Mouse (Mus musculus) lung, postnatal 0 days (tissue): ENCODE data around the gene Elovl3.

Experiments
- CTCF ChIP-seq: IDR thresholded peaks from 2 replicates; pipeline ENCODE4 v1.5.1; 2016; ENCODE audit warnings: antibody characterized with exemption, mild to moderate bottlenecking
- EP300 ChIP-seq: IDR thresholded peaks from 2 replicates; pipeline ENCODE4 v1.6.1; 2016; ENCODE audit warnings: antibody characterized with exemption, mild to moderate bottlenecking, control low read depth

DNA sequence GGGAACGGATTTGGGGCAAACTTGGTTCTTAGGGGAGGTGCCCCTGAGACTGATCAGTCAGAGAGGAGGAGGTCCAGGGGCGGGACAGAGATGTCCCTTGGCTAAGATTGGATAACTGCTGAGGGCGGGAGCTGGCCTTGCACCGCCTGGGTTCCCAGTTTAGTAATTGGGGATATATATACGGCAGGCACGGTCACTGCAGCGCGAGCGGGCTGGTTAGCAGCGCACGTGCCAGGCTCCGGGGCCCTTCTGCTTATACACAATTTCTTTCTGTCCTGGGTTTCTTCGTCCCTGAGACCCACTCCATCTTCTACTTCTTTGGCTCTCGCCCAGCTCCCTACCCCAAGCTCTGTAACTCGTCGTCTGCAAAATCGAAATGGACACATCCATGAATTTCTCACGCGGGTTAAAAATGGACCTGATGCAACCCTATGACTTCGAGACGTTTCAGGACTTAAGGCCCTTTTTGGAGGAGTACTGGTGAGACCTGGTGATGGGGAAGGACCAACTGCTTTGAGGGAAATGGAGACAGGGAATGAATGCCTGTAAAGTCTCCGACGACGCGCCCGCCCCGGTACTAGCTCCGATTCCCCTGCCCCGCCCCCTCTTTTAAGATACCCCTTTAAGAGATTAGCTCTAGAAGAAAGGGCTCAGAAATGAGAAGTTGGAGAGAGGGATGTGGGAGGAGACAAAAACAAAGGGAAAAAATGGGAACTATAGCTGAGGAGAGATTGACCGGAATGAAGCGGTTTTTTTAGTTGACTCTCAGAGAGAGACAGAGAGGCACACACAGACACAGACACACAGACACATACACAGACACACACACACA, at the start of gene Elovl3:
- no peak for TF ChIP-seq CTCF
- TF ChIP-seq EP300: no peak
